Mouse (Mus musculus): Measurements from ENCODE around the gene Gchfr.

Gene Gchfr

GRCm38 (mm10) chr2:119173991-119174651 is 6.5 kb downstream of the Gchfr start, which contains the start of gene Gm14137:
TSS of gene Gm14137 (plus strand) at chr2:119174509.
- no peak for DNase-seq

GRCm38 (mm10) chr2:119174866-119175265 is 7.3 kb downstream of the Gchfr start:
- DNase-seq, result no peak

GRCm38 (mm10) chr2:119175614-119176013 is 8.0 kb downstream of the Gchfr start:
- no peak for DNase-seq

- no peak for DNase-seq
Observed at GRCm38 (mm10) chr2:119176761-119177160, 9.2 kb downstream of the Gchfr start.

GRCm38 (mm10) chr2:119177384-119177939 is 9.9 kb downstream of the Gchfr start:
- DNase-seq, result no peak

GRCm38 (mm10) chr2:119182914-119183313 is 15.3 kb downstream of the Gchfr start:
- no peak for DNase-seq

GRCm38 (mm10) chr2:119189029-119189710 is 21.6 kb downstream of the Gchfr start:
- peak; percentile 91 to 94 for DNase-seq

GRCm38 (mm10) chr2:119190969-119191368 is 23.4 kb downstream of the Gchfr start:
- no peak for DNase-seq

- peak; percentile 24 to 28 for DNase-seq
Observed at GRCm38 (mm10) chr2:119194140-119194539, 26.6 kb downstream of the Gchfr start.

- DNase-seq, result no peak
Observed at GRCm38 (mm10) chr2:119196316-119197108, 28.9 kb downstream of the Gchfr start.

GRCm38 (mm10) chr2:119197493-119197892 is 29.9 kb downstream of the Gchfr start:
- DNase-seq, result no peak

- no peak for DNase-seq
Observed at GRCm38 (mm10) chr2:119198049-119198448, 30.5 kb downstream of the Gchfr start.

GRCm38 (mm10) chr2:119198934-119199333 is 31.4 kb downstream of the Gchfr start:
- DNase-seq, result no peak

GRCm38 (mm10) chr2:119202914-119203453 is 35.4 kb downstream of the Gchfr start:
- peak in 1 of 2 experiments; percentile 22 for DNase-seq

GRCm38 (mm10) chr2:119203871-119204460 is 36.4 kb downstream of the Gchfr start:
- DNase-seq, result no peak

GRCm38 (mm10) chr2:119207961-119208343 is 40.4 kb downstream of the Gchfr start:
- no peak for DNase-seq

- peak; percentile 96 to 99 for DNase-seq
Observed at GRCm38 (mm10) chr2:119208344-119209175, 41.0 kb downstream of the Gchfr start, which contains the start of the genes Zfyve19 and Dnajc17. TSS of gene Zfyve19 (plus strand) at chr2:119208617. TSS of gene Dnajc17 (minus strand) at chr2:119208795.

- DNase-seq, result no peak
Observed at GRCm38 (mm10) chr2:119209176-119209507, 41.6 kb downstream of the Gchfr start.
